Mouse (Mus musculus): ENCODE results near the gene St3gal6. TPM values are rescaled to one million over a fixed set of nuclear protein-coding genes. Genes with fewer than 3 reads are reported as not detected.

St3gal6 gene
- total RNA-seq, 1 experiment: 2.2 TPM

DNA sequence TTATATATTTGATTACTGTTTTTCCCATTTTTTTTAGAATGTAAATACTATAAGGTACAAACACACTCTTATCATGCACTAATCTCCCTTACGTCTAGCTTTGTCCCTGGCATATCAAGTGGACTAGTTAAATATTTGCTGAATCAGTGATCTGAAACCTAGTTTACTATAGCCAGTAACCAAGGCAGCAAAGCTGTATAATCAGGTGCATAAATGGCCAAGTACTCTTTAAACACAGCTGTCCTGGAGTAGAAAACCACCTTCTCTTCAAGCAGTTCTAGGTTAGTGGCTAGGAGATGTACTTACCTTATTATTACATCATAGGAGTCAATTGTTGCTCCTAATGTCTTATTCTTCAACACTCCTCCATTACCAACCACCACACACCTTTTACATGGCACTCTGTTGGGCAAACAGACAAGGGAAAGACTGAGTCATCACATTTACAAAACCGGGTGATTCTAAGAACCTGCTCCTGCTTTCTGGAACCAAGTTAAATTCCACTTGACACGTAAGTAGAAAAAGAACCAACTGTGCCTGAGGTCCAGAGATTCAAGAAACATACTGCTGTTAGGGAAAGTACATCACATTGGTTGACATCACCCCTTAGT is 48.4 kb downstream of the St3gal6 start:
- H3K4me1 ChIP-seq (ENCODE audit: control insufficient read depth in 2 of 2, insufficient read depth in 2 of 2, low read length in 2 of 2, poor library complexity in 1 of 2): no peaks in the 10 kb centered on the region
- TF ChIP-seq ZNF384 (IDR thresholded peaks at IDR 0.05; ENCODE audit: low read depth, low read length) (no peak), HCFC1 (IDR thresholded peaks at IDR 0.05; ENCODE audit: borderline replicate concordance, insufficient read depth, low read length) (no peak), CHD2 (IDR thresholded peaks at IDR 0.05; ENCODE audit: low read depth, low read length) (no peak), MAFK (IDR thresholded peaks at IDR 0.05; ENCODE audit: insufficient read depth, low read depth, low read length) (0 out of 2 replicates have a peak, but pooled peaks have one; percentile 8), ZC3H11A (IDR thresholded peaks at IDR 0.05; ENCODE audit: borderline replicate concordance, low read depth, low read length) (no peak)

DNA sequence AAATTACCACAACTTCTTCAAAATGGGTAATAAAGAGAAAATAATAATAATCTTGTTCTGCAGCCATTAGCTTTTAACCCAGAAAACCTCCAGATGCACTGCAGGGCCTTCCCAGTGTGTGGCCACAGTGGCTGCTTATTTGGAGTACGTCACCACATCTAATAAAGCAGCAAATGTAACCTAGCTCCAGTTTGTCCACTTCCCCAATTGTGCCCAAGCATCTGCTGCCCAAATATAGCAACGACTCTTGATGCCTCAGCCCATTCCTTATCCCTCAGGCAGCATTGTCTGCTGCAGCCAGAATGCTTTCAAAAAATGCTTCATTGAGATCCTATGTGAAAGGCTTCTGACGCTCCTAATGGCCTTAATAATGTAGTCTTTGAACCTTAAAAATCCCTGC is 49.2 kb downstream of the St3gal6 start:
- H3K4me1 ChIP-seq (ENCODE audit: control insufficient read depth in 2 of 2, insufficient read depth in 2 of 2, low read length in 2 of 2, poor library complexity in 1 of 2): no peaks in the 10 kb centered on the region
- DNase-seq (ENCODE audit: low read depth, low spot score): no peak
- no peak overlapping the region for H3K4me3 ChIP-seq (ENCODE audit: insufficient read depth in 1 of 2, low read depth in 1 of 2, low read length in 2 of 2, poor library complexity in 1 of 2, severe bottlenecking in 1 of 2)
- TF ChIP-seq ZC3H11A (IDR thresholded peaks at IDR 0.05; ENCODE audit: borderline replicate concordance, low read depth, low read length) (no peak), ZNF384 (IDR thresholded peaks at IDR 0.05; ENCODE audit: low read depth, low read length) (no peak), CHD2 (IDR thresholded peaks at IDR 0.05; ENCODE audit: low read depth, low read length) (no peak), MAFK (IDR thresholded peaks at IDR 0.05; ENCODE audit: insufficient read depth, low read depth, low read length) (no peak), HCFC1 (IDR thresholded peaks at IDR 0.05; ENCODE audit: borderline replicate concordance, insufficient read depth, low read length) (no peak)
- H3K36me3 ChIP-seq (ENCODE audit: control insufficient read depth, insufficient read depth, low read length, poor library complexity, severe bottlenecking): no peaks in the 10 kb centered on the region
- no peak overlapping the region for H3K9ac ChIP-seq (ENCODE audit: insufficient read depth, low read depth, low read length, poor library complexity, severe bottlenecking)
- H3K9me3 ChIP-seq (ENCODE audit: control insufficient read depth, insufficient read depth, low read depth, low read length): no peaks in the 10 kb centered on the region
- in situ Hi-C loops (cut with MboI; ENCODE audit: low sequenced_read_pairs in 2 of 2, unreplicated experiment in 2 of 2): no loop called here
- no peak overlapping the region for H3K27ac ChIP-seq (ENCODE audit: insufficient read depth, low read depth, low read length, poor library complexity, severe bottlenecking)

More for the DNA sequence above, 48.4 kb downstream of the St3gal6 start:
- Histone ChIP-seq H3K9me3 (ENCODE audit: control insufficient read depth, insufficient read depth, low read depth, low read length) (no peaks in the 10 kb centered on the region), H3K4me3 (ENCODE audit: insufficient read depth in 1 of 2, low read depth in 1 of 2, low read length in 2 of 2, poor library complexity in 1 of 2, severe bottlenecking in 1 of 2) (no peak overlapping the region), H3K27ac (ENCODE audit: insufficient read depth, low read depth, low read length, poor library complexity, severe bottlenecking) (no peak overlapping the region), H3K36me3 (ENCODE audit: control insufficient read depth, insufficient read depth, low read length, poor library complexity, severe bottlenecking) (no peaks in the 10 kb centered on the region), H3K9ac (ENCODE audit: insufficient read depth, low read depth, low read length, poor library complexity, severe bottlenecking) (no peak overlapping the region)
- in situ Hi-C loops (cut with MboI; ENCODE audit: low sequenced_read_pairs in 2 of 2, unreplicated experiment in 2 of 2): no loop called here
- no peak for DNase-seq (ENCODE audit: low read depth, low spot score)

GRCm38 (mm10) chr16:58470841-58471240 is 53.2 kb downstream of the St3gal6 start:
- H3K9ac ChIP-seq (ENCODE audit: insufficient read depth, low read depth, low read length, poor library complexity, severe bottlenecking): no peak overlapping the region
- DNase-seq (ENCODE audit: low read depth, low spot score): no peak
- TF ChIP-seq MAFK (IDR thresholded peaks at IDR 0.05; ENCODE audit: insufficient read depth, low read depth, low read length) (no peak), CHD2 (IDR thresholded peaks at IDR 0.05; ENCODE audit: low read depth, low read length) (no peak), ZC3H11A (IDR thresholded peaks at IDR 0.05; ENCODE audit: borderline replicate concordance, low read depth, low read length) (no peak)
- H3K9me3 ChIP-seq (ENCODE audit: control insufficient read depth, insufficient read depth, low read depth, low read length): no peaks in the 10 kb centered on the region
- no peak overlapping the region for H3K4me3 ChIP-seq (ENCODE audit: insufficient read depth in 1 of 2, low read depth in 1 of 2, low read length in 2 of 2, poor library complexity in 1 of 2, severe bottlenecking in 1 of 2)
- H3K27ac ChIP-seq (ENCODE audit: insufficient read depth, low read depth, low read length, poor library complexity, severe bottlenecking): no peak overlapping the region
- peaks cover 2% of the 10 kb centered on the region; the same call in 1 of the 2 replicates for H3K36me3 ChIP-seq (ENCODE audit: control insufficient read depth, insufficient read depth, low read length, poor library complexity, severe bottlenecking)
- in situ Hi-C loops (cut with MboI; ENCODE audit: low sequenced_read_pairs in 2 of 2, unreplicated experiment in 2 of 2): no loop called here
- no peaks in the 10 kb centered on the region for H3K4me1 ChIP-seq (ENCODE audit: control insufficient read depth in 2 of 2, insufficient read depth in 2 of 2, low read length in 2 of 2, poor library complexity in 1 of 2)

- H3K27ac ChIP-seq (ENCODE audit: insufficient read depth, low read depth, low read length, poor library complexity, severe bottlenecking): no peak overlapping the region
- H3K4me1 ChIP-seq (ENCODE audit: control insufficient read depth in 2 of 2, insufficient read depth in 2 of 2, low read length in 2 of 2, poor library complexity in 1 of 2): no peaks in the 10 kb centered on the region
- no peak for DNase-seq (ENCODE audit: low read depth, low spot score)
- in situ Hi-C loops (cut with MboI; ENCODE audit: low sequenced_read_pairs in 2 of 2, unreplicated experiment in 2 of 2): no loop called here
- H3K4me3 ChIP-seq (ENCODE audit: insufficient read depth in 1 of 2, low read depth in 1 of 2, low read length in 2 of 2, poor library complexity in 1 of 2, severe bottlenecking in 1 of 2): no peak overlapping the region
- no peak overlapping the region for H3K9ac ChIP-seq (ENCODE audit: insufficient read depth, low read depth, low read length, poor library complexity, severe bottlenecking)
- no peaks in the 10 kb centered on the region for H3K9me3 ChIP-seq (ENCODE audit: control insufficient read depth, insufficient read depth, low read depth, low read length)
- peaks cover 6% of the 10 kb centered on the region; the same call in 1 of the 2 replicates for H3K36me3 ChIP-seq (ENCODE audit: control insufficient read depth, insufficient read depth, low read length, poor library complexity, severe bottlenecking)
- TF ChIP-seq ZC3H11A (IDR thresholded peaks at IDR 0.05; ENCODE audit: borderline replicate concordance, low read depth, low read length) (no peak), MAFK (IDR thresholded peaks at IDR 0.05; ENCODE audit: insufficient read depth, low read depth, low read length) (0 out of 2 replicates have a peak, but pooled peaks have one; percentile 6)
Measured at GRCm38 (mm10) chr16:58470061-58470460, 54.0 kb downstream of the St3gal6 start.

- Histone ChIP-seq H3K27ac (ENCODE audit: insufficient read depth, low read depth, low read length, poor library complexity, severe bottlenecking) (no peak overlapping the region), H3K4me1 (ENCODE audit: control insufficient read depth in 2 of 2, insufficient read depth in 2 of 2, low read length in 2 of 2, poor library complexity in 1 of 2) (no peaks in the 10 kb centered on the region), H3K9me3 (ENCODE audit: control insufficient read depth, insufficient read depth, low read depth, low read length) (no peaks in the 10 kb centered on the region), H3K4me3 (ENCODE audit: insufficient read depth in 1 of 2, low read depth in 1 of 2, low read length in 2 of 2, poor library complexity in 1 of 2, severe bottlenecking in 1 of 2) (no peak overlapping the region), H3K36me3 (ENCODE audit: control insufficient read depth, insufficient read depth, low read length, poor library complexity, severe bottlenecking) (peaks cover 18% of the 10 kb centered on the region), H3K9ac (ENCODE audit: insufficient read depth, low read depth, low read length, poor library complexity, severe bottlenecking) (no peak overlapping the region)
- in situ Hi-C loops (cut with MboI; ENCODE audit: low sequenced_read_pairs in 2 of 2, unreplicated experiment in 2 of 2): no loop called here
- no peak for DNase-seq (ENCODE audit: low read depth, low spot score)
- no peak for TF ChIP-seq MAFK (IDR thresholded peaks at IDR 0.05; ENCODE audit: insufficient read depth, low read depth, low read length)
- TF ChIP-seq CHD2 (IDR thresholded peaks at IDR 0.05; ENCODE audit: low read depth, low read length): no peak
- no peak for TF ChIP-seq HCFC1 (IDR thresholded peaks at IDR 0.05; ENCODE audit: borderline replicate concordance, insufficient read depth, low read length)
- TF ChIP-seq ZC3H11A (IDR thresholded peaks at IDR 0.05; ENCODE audit: borderline replicate concordance, low read depth, low read length): no peak
- TF ChIP-seq ZNF384 (IDR thresholded peaks at IDR 0.05; ENCODE audit: low read depth, low read length): no peak
Measured at GRCm38 (mm10) chr16:58465412-58465811, 58.6 kb downstream of the St3gal6 start.
